Mouse (Mus musculus) central nervous system, embryonic 18 days (tissue): ENCODE measurements around the gene Smpd4. TPM values are rescaled to one million over a fixed set of nuclear protein-coding genes. Genes with fewer than 3 reads are reported as not detected.

Experiments
- polyA plus RNA-seq: library from polyadenylated mRNA; depleted of rRNA; stranded (reverse); fragments of >200 nt; gene quantifications from 2 replicates; pipeline ENCODE4 v1.2.3, GENCODE M21; 2012; rRNA removed

The Smpd4 gene
- polyA plus RNA-seq: 86.7 TPM in 2 replicates

GRCm38 (mm10) chr16:17619198-17620105, at the start of gene Smpd4:
Gene Smpd4 (plus strand): TSS chr16:17619354.

GRCm38 (mm10) chr16:17583064-17583463, 36.1 kb upstream of the Smpd4 start, which contains the start of gene Slc7a4:
Gene Slc7a4 (minus strand): TSS chr16:17583214.

GRCm38 (mm10) chr16:17646310-17647114, 27.4 kb downstream of the Smpd4 start, which contains the start of gene Ccdc74a:
Gene Ccdc74a (plus strand): TSS chr16:17646470.

Other genes starting within 250 kb of the Smpd4 start
- 13.4 and 15.1 TPM in 2 replicates for gene Snap29, start 213.4 kb upstream of the Smpd4 start, polyA plus RNA-seq
- gene Pi4ka, start 213.0 kb upstream of the Smpd4 start, polyA plus RNA-seq: 147 and 148 TPM in 2 replicates
- 29.0 and 30.0 TPM in 2 replicates for gene Crkl, start 167.4 kb upstream of the Smpd4 start, polyA plus RNA-seq
- 20.4 and 27.5 TPM in 2 replicates for gene Aifm3, start 129.7 kb upstream of the Smpd4 start, polyA plus RNA-seq
- 309 and 326 TPM in 2 replicates for gene Lztr1, start 110.7 kb upstream of the Smpd4 start, polyA plus RNA-seq
- gene Thap7, start 88.2 kb upstream of the Smpd4 start, polyA plus RNA-seq: 67.3 and 67.7 TPM in 2 replicates
- gene Lrrc74b, start 58.1 kb upstream of the Smpd4 start, polyA plus RNA-seq: 0.82 and 1.6 TPM in 2 replicates
- gene P2rx6, start 57.5 kb upstream of the Smpd4 start, polyA plus RNA-seq: 1.5 and 2.2 TPM in 2 replicates
- 51.3 and 52.5 TPM in 2 replicates for gene Slc7a4, start 36.1 kb upstream of the Smpd4 start, polyA plus RNA-seq
- 14.4 and 16.5 TPM in 2 replicates for gene Ccdc74a, start 27.1 kb downstream of the Smpd4 start, polyA plus RNA-seq
- 47.0 and 59.7 TPM in 2 replicates for gene Med15, start 113.5 kb downstream of the Smpd4 start, polyA plus RNA-seq
- gene Klhl22, start 140.3 kb downstream of the Smpd4 start, polyA plus RNA-seq: 114 and 117 TPM in 2 replicates
- gene Scarf2, start 177.9 kb downstream of the Smpd4 start, polyA plus RNA-seq: 6.4 and 9.0 TPM in 2 replicates
- 6.2 and 6.7 TPM in 2 replicates for gene B830017H08Rik, start 213.8 kb downstream of the Smpd4 start, polyA plus RNA-seq
- gene Car15, start 219.0 kb downstream of the Smpd4 start, polyA plus RNA-seq: 12.7 TPM in 2 replicates